Mouse (Mus musculus): ENCODE results near the gene S100a4. TPM values are rescaled to one million over a fixed set of nuclear protein-coding genes. Genes with fewer than 3 reads are reported as not detected.
A peak's percentile ranks its signal among the peaks of the same experiment; 100 is the strongest.

The S100a4 gene
- total and polyA plus RNA-seq, 2 experiments from 2014 or later, result 2.1 to 2.8 TPM

DNA sequence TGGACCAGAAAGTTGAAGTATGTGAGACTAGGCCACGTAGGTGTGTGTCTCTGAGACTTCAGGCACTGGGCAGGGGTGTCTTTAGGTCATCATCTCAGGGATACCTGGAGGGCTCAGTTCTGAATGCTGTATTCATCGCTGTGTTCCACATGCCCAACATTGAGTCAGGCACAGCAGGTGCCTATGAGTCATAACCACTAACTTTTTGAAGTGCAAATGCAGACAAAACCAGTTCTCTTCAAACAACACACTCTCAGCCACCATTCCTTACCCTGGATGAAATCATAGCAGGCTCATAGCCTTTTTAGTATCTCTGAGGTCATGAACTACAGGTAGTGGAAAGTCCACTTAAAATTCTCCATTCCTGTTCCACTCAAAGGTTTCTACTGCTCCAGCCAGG is 25.7 kb downstream of the S100a4 start:
- ATAC-seq, result no peak
- Histone ChIP-seq H3K27me3 (ENCODE audit: insufficient read depth, low read length) (no peaks in the 10 kb centered on the region), H3K9me3 (ENCODE audit: low read length) (no peaks in the 10 kb centered on the region), H3K4me1 (ENCODE audit: insufficient read depth) (no peaks in the 10 kb centered on the region), H3K27ac (ENCODE audit: low read depth, low read length) (no peak overlapping the region), H3K4me2 (ENCODE audit: low read depth) (no peak overlapping the region), H3K36me3 (ENCODE audit: insufficient read depth) (no peaks in the 10 kb centered on the region), H3K9ac (no peak overlapping the region), H3K4me3 (ENCODE audit: low read depth, low read length) (no peak overlapping the region)
- TF ChIP-seq CTCF (IDR thresholded peaks at IDR 0.05; ENCODE audit: low read depth), result no peak
- WGBS, result 73% methylated on average over 2 of the region's 2 CpGs
- DNase-seq, result no peak

DNA sequence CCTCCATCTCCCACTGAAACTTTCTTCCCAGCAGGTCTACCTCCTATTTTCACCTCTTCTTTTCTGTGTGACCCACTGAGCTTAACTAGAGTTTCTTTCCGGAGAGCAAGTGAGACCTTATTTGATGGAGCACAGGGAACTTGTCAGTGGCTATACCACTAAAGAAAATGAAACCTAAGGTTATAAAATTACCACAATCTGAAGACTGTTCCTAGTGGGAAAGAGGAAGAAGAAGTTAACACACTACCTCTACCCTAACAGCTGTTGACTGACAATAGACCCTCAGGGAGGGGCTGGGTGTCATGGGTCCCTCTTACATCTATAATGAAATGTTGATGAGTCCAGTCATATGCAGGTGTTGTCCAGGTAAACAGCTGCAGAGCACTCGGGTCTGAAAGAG is 28.4 kb downstream of the S100a4 start:
- no peaks in the 10 kb centered on the region for H3K27me3 ChIP-seq (ENCODE audit: insufficient read depth, low read length)
- H3K4me3 ChIP-seq (ENCODE audit: low read depth, low read length), result no peak overlapping the region
- TF ChIP-seq CTCF (IDR thresholded peaks at IDR 0.05; ENCODE audit: low read depth), result no peak
- no peak overlapping the region for H3K4me2 ChIP-seq (ENCODE audit: low read depth)
- no peaks in the 10 kb centered on the region for H3K36me3 ChIP-seq (ENCODE audit: insufficient read depth)
- H3K4me1 ChIP-seq (ENCODE audit: insufficient read depth), result no peaks in the 10 kb centered on the region
- no peak overlapping the region for H3K9ac ChIP-seq
- no peaks in the 10 kb centered on the region for H3K9me3 ChIP-seq (ENCODE audit: low read length)
- no peak overlapping the region for H3K27ac ChIP-seq (ENCODE audit: low read depth, low read length)
- DNase-seq (no peak), ATAC-seq (no peak)
- WGBS, result 86% methylated on average over 2 of the region's 2 CpGs

DNA sequence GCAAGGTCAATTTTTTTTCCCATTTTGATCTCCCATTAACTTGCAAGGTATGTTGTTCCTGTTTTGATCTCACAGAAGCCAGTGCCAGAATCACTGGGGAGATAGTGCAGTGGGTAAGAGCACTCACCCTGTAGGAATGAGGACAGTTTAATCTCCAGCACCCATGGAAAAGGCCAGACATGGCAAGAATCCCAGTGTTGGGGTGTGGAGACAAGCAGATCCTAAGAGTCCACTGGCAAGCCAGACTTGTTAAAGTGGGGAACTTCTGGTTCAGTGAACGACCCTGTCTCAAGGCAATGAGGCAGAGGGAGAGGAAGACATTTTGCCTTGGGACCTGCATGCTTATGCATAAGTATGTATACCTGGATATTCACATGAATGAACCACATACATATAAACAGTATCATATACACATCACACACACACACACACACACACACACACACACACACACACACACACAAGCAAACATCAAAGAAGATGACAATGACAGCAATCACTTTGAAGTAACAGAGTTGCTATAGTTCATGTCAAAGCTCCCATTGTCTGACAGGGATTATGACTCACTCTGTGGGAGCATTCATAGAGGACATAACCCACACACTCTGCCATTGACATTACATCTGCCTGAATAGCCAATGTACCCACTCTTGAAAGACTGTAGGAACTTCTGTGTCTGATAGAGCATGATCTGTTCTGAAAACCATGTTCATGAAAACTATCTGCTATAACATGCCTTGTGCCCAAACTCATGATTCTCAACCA is 35.1 kb downstream of the S100a4 start:
- Histone ChIP-seq H3K27me3 (ENCODE audit: insufficient read depth, low read length) (no peaks in the 10 kb centered on the region), H3K4me1 (ENCODE audit: insufficient read depth) (no peaks in the 10 kb centered on the region), H3K27ac (ENCODE audit: low read depth, low read length) (no peak overlapping the region), H3K4me3 (ENCODE audit: low read depth, low read length) (no peak overlapping the region), H3K4me2 (ENCODE audit: low read depth) (no peak overlapping the region), H3K9me3 (ENCODE audit: low read length) (no peaks in the 10 kb centered on the region), H3K9ac (no peak overlapping the region), H3K36me3 (ENCODE audit: insufficient read depth) (no peaks in the 10 kb centered on the region)
- DNase-seq (no peak), ATAC-seq (no peak)
- WGBS, result 55% methylated on average over 1 of the region's 1 CpGs
- TF ChIP-seq CTCF (IDR thresholded peaks at IDR 0.05; ENCODE audit: low read depth), result no peak

DNA sequence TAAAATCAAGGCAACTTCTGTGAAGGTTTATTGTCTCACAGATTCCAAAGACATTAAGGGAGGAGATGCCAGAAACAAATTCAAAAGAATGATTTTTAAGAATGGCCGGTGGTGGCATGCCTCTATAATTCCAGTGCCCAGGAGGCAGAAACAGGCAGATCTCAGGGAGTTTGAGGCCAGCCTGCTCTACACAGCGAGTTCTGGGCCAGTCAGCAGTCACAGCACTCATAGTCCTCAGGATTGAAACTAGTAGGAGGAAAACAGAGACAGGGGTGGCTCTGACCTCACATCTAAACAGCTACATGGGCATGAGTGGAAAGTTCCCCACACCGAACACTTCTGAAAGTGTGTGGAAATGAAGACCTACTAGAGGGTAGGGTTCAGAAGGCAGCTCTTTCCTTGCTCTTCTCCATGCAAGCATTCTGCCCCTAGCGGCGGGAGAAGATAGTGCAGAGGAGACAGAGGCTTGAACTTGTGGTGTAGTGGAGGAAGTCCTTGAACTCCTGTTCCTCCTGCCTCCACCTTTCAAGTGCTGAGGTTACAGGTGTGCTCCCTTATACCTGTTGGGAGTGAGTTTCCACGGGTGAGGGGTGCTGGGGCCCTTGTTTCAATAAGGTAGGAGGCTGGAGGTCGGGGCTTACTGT is 36.1 kb downstream of the S100a4 start:
- Histone ChIP-seq H3K4me1 (ENCODE audit: insufficient read depth) (no peaks in the 10 kb centered on the region), H3K4me2 (ENCODE audit: low read depth) (no peak overlapping the region), H3K9me3 (ENCODE audit: low read length) (no peaks in the 10 kb centered on the region), H3K9ac (no peak overlapping the region), H3K27ac (ENCODE audit: low read depth, low read length) (no peak overlapping the region), H3K36me3 (ENCODE audit: insufficient read depth) (no peaks in the 10 kb centered on the region), H3K27me3 (ENCODE audit: insufficient read depth, low read length) (no peaks in the 10 kb centered on the region), H3K4me3 (ENCODE audit: low read depth, low read length) (no peak overlapping the region)
- DNase-seq (no peak), ATAC-seq (no peak)
- WGBS, result 57% methylated on average over 7 of the region's 7 CpGs
- TF ChIP-seq CTCF (IDR thresholded peaks at IDR 0.05; ENCODE audit: low read depth), result peak; percentile 59

DNA sequence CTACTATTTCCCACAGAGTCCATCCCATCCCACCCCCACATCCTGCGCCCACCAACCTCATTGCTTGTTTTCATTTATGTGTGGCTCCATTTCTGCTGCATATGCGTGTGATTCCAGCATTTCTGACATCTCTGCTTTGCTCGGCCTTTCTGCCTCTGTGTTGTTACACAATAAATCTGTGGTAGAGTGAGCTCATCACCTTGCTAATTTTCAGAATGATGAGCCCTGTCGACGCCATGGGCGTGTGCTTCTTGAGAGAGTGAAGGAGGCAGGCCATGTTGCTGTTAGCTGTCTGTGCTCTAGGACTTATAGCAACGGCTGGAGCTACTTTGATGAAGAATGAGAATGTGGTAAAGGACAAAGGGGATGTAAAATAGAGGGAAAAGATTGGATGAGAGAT is 37.4 kb downstream of the S100a4 start:
- ATAC-seq, result no peak
- DNase-seq, result no peak
- Histone ChIP-seq H3K4me3 (ENCODE audit: low read depth, low read length) (no peak overlapping the region), H3K36me3 (ENCODE audit: insufficient read depth) (no peaks in the 10 kb centered on the region), H3K9ac (no peak overlapping the region), H3K4me1 (ENCODE audit: insufficient read depth) (no peaks in the 10 kb centered on the region), H3K4me2 (ENCODE audit: low read depth) (no peak overlapping the region), H3K27ac (ENCODE audit: low read depth, low read length) (no peak overlapping the region), H3K27me3 (ENCODE audit: insufficient read depth, low read length) (no peaks in the 10 kb centered on the region), H3K9me3 (ENCODE audit: low read length) (no peaks in the 10 kb centered on the region)
- no peak for TF ChIP-seq CTCF (IDR thresholded peaks at IDR 0.05; ENCODE audit: low read depth)
- WGBS, result 87% methylated on average over 7 of the region's 7 CpGs

DNA sequence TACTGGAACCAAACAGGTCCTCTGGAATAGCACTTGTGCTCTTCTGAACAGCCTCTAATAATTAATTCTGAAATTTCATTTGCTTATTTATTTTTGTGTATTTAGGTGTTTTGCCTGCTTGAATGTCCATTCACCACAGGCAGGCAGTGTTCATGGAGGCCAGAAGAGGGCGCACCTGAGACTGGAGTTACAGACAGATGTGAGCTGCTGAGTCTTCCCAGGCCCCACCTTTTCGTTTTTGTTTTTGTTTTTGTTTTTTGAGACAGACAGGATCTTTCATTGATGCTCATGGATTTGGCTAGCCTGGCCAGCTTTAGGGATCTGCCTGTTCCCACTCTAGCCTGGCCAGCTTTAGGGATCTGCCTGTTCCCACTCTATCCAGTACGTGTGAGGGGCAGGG is 40.6 kb downstream of the S100a4 start:
- H3K27ac ChIP-seq (ENCODE audit: low read depth, low read length), result no peak overlapping the region
- TF ChIP-seq CTCF (IDR thresholded peaks at IDR 0.05; ENCODE audit: low read depth), result peak; percentile 46
- 54% methylated on average over 3 of the region's 3 CpGs for WGBS
- H3K4me2 ChIP-seq (ENCODE audit: low read depth), result no peak overlapping the region
- H3K9me3 ChIP-seq (ENCODE audit: low read length), result no peaks in the 10 kb centered on the region
- DNase-seq, result no peak
- no peak for ATAC-seq
- H3K4me1 ChIP-seq (ENCODE audit: insufficient read depth), result no peaks in the 10 kb centered on the region
- no peaks in the 10 kb centered on the region for H3K36me3 ChIP-seq (ENCODE audit: insufficient read depth)
- no peaks in the 10 kb centered on the region for H3K27me3 ChIP-seq (ENCODE audit: insufficient read depth, low read length)
- no peak overlapping the region for H3K4me3 ChIP-seq (ENCODE audit: low read depth, low read length)
- no peak overlapping the region for H3K9ac ChIP-seq

DNA sequence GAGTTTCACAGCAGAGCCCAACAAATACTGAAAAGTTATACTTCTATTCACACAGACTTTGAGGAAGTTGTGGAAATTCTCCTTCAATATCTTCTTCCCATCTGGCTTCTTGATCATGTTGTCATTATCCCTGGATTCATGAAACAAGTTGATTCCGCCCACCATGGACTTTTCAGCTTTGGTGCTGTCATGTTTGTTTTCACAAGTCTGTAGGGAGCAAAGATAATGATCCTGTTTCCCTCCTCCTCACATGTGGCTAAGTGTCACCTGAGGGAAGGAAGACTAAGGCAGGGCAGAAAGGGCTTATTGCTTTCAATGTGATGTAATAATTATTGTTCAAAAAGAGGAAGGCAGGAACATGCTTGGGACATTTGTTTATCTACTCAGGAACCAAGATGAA is 43.7 kb downstream of the S100a4 start:
- Histone ChIP-seq H3K27ac (ENCODE audit: low read depth, low read length) (no peak overlapping the region), H3K9me3 (ENCODE audit: low read length) (no peaks in the 10 kb centered on the region), H3K36me3 (ENCODE audit: insufficient read depth) (no peaks in the 10 kb centered on the region), H3K4me2 (ENCODE audit: low read depth) (no peak overlapping the region), H3K27me3 (ENCODE audit: insufficient read depth, low read length) (no peaks in the 10 kb centered on the region), H3K9ac (no peak overlapping the region), H3K4me1 (ENCODE audit: insufficient read depth) (no peaks in the 10 kb centered on the region), H3K4me3 (ENCODE audit: low read depth, low read length) (no peak overlapping the region)
- no peak for ATAC-seq
- TF ChIP-seq CTCF (IDR thresholded peaks at IDR 0.05; ENCODE audit: low read depth), result no peak
- WGBS, result 84% methylated on average over 1 of the region's 1 CpGs
- no peak for DNase-seq
